Mouse (Mus musculus): ENCODE measurements around the gene Gm20388. TPM values are rescaled to one million over a fixed set of nuclear protein-coding genes. Genes with fewer than 3 reads are reported as not detected.

Gm20388 gene
- polyA plus RNA-seq, 1 experiment from 2014 or later = not detected

DNA sequence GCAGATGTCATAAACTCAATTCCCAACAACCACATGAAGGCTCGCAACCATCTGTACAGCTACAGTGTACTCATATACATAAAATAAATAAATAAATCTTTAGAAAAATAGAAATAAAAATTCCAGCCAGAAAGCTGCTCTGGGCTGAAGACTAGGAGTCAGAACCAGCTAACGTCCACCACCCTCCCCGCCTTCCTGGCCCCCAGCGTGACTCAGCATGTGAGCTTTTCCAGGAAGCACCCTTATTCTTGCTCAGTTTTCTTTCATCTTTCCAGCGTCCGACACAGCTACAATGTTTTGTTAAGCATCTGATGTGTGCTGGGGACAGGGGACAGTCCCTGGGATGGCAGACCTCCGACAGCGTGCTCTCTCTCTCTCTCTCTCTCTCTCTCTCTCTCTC is 3434.5 kb downstream of the Gm20388 start:
- ATAC-seq (ENCODE audit: low read depth) = no peak
- H3K9ac ChIP-seq = no peak overlapping the region
- no peak overlapping the region for H3K4me2 ChIP-seq
- no peaks in the 10 kb centered on the region for H3K27me3 ChIP-seq
- H3K4me1 ChIP-seq (replicated peaks) = peaks cover 74% of the 10 kb centered on the region
- WGBS (ENCODE audit: insufficient replicate concordance) = 58% methylated on average over 8 of the region's 8 CpGs
- H3K4me3 ChIP-seq (replicated peaks) = no peak overlapping the region
- peaks cover 1% of the 10 kb centered on the region; the same call in 1 of the 2 replicates for H3K36me3 ChIP-seq
- no peaks in the 10 kb centered on the region for H3K9me3 ChIP-seq (replicated peaks)
- no peak overlapping the region for H3K27ac ChIP-seq
- DNase-seq = no peak

DNA sequence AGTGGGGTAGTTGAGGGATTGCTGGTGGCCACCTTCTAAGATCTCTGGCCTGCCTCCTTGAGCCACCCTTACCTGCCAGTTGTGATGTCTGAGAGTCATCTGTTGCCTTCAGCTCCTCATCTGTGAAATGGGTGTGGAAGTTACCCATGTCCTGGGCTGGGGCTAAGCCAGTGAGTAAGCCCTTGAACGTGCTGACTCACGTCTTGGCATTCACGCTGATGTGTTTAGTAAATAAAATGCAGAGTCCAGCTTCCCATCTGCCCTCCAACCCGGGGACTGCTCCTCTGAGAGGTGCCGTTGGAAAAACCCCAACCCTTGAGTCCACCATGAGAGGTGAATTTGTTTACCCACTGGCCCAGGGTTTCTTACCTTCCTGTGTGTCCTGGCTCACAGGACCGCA is 3435.2 kb downstream of the Gm20388 start:
- no peak overlapping the region for H3K4me3 ChIP-seq (replicated peaks)
- H3K4me2 ChIP-seq = no peak overlapping the region
- peaks cover 73% of the 10 kb centered on the region for H3K4me1 ChIP-seq (replicated peaks)
- no peaks in the 10 kb centered on the region for H3K9me3 ChIP-seq (replicated peaks)
- no peaks in the 10 kb centered on the region for H3K36me3 ChIP-seq
- H3K9ac ChIP-seq = no peak overlapping the region
- WGBS (ENCODE audit: insufficient replicate concordance) = 74% methylated on average over 6 of the region's 6 CpGs
- no peak for ATAC-seq (ENCODE audit: low read depth)
- DNase-seq = no peak
- H3K27me3 ChIP-seq = no peaks in the 10 kb centered on the region
- no peak overlapping the region for H3K27ac ChIP-seq

DNA sequence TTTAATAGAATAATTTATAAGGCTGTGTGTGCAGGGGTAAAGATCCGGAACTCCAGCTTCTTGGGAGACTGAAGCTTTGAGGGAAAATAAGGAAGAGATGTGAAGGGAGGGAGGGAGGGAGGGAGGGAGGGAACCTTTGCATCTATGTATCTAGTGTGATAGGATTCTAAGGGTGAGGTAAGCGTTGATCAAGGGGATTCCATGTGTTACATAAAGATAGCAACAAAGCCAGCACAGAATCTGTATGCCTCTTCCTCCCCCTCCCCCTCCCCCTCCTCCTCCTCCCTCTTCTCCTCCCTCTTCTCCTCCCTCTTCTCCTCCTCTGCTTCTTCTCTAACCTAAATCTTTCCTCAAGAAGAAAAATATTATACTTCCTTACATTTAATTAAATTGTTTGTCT is 3436.7 kb downstream of the Gm20388 start:
- ATAC-seq (ENCODE audit: low read depth) (peak; percentile 64), DNase-seq (no peak)
- H3K9me3 ChIP-seq (replicated peaks) = no peaks in the 10 kb centered on the region
- H3K36me3 ChIP-seq = no peaks in the 10 kb centered on the region
- H3K4me2 ChIP-seq = no peak overlapping the region
- H3K27me3 ChIP-seq = peaks cover 3% of the 10 kb centered on the region
- no peak overlapping the region for H3K27ac ChIP-seq
- WGBS (ENCODE audit: insufficient replicate concordance) = 56% methylated on average over 2 of the region's 2 CpGs
- H3K9ac ChIP-seq = no peak overlapping the region
- H3K4me1 ChIP-seq (replicated peaks) = peaks cover 59% of the 10 kb centered on the region
- H3K4me3 ChIP-seq (replicated peaks) = no peak overlapping the region

DNA sequence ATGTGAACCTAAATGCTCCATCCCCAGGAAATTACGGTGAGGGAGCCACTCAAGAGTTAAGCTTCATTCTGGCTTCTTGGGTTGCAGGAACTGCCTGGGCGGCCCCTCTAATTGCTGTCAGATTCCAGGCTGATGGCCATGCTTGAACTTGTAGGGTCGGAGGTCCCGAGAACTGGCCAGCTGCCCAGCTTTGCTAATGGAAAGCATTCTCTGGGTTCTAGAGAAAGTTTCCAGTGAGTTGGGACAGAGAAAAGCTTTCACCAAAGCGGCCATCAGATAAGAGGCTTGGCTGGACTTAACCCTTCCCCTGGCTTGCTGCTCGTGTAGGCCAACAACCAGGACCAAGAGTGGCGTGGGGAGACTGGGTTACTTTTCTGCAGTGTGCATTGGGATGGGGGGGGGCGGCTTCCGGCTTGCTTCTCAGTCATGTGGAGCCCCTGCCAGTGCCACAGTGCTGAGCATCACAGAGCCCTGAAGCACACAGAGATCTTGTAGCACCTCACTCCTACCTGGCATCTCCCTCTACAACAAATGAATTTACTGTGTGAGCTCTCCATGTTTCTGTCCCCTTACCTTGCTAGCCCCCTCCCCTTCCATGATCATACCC is 3437.7 kb downstream of the Gm20388 start:
- Histone ChIP-seq H3K4me2 (no peak overlapping the region), H3K36me3 (no peaks in the 10 kb centered on the region), H3K27me3 (peaks cover 12% of the 10 kb centered on the region), H3K9ac (no peak overlapping the region), H3K9me3 (replicated peaks) (no peaks in the 10 kb centered on the region), H3K27ac (peak overlapping the region; percentile 27; the same call in 1 of the 2 replicates), H3K4me1 (replicated peaks) (peaks cover 52% of the 10 kb centered on the region), H3K4me3 (replicated peaks) (no peak overlapping the region)
- DNase-seq = no peak
- no peak for ATAC-seq (ENCODE audit: low read depth)
- 56% methylated on average over 9 of the region's 9 CpGs for WGBS (ENCODE audit: insufficient replicate concordance)

DNA sequence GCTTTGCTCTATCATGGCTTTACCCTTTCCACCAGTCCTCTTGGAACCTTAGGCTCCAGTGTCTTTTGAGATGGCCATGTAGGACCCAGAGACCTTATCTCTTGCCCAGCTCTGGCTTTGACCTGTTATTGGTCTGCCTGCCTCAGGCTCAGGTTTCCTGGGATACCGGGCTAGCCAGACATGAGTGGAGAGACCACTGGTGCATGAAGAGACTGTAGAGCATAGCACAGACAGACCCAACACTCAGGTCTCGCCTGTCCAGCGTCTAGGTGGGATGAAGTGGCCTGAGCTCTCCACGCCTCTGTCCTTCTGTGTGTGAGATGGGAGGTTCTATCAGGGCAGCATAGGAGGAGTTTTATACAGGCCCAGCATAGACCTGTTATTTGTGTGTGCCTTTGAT is 3438.4 kb downstream of the Gm20388 start:
- Histone ChIP-seq H3K4me3 (replicated peaks) (no peak overlapping the region), H3K4me1 (replicated peaks) (peaks cover 45% of the 10 kb centered on the region), H3K9me3 (replicated peaks) (no peaks in the 10 kb centered on the region), H3K4me2 (no peak overlapping the region), H3K27me3 (peaks cover 19% of the 10 kb centered on the region), H3K27ac (no peak overlapping the region), H3K9ac (no peak overlapping the region), H3K36me3 (no peaks in the 10 kb centered on the region)
- no peak for ATAC-seq (ENCODE audit: low read depth)
- WGBS (ENCODE audit: insufficient replicate concordance) = 75% methylated on average over 4 of the region's 4 CpGs
- DNase-seq = no peak

DNA sequence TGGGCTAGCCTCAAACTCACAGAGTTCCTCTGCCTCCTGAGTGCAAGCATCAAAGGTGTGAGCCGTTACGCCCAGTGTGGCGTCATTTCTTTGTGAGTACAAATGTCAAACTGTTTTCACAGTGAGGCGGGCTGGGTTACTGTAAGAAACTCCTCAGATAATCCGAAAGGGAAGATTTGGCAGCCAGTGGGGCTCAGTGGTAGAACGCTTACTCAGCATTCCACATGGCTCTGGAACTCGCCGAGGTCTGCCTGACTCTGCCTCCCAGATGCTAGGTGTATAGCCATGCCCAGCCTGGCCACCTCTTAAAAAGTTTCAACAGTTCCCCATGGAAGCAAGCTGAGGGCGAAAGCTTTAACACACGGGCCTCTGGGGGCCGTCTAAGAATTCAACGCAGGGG is 3441.5 kb downstream of the Gm20388 start:
- 71% methylated on average over 12 of the region's 12 CpGs for WGBS (ENCODE audit: insufficient replicate concordance)
- H3K9ac ChIP-seq = no peak overlapping the region
- peaks cover 39% of the 10 kb centered on the region for H3K27me3 ChIP-seq
- no peaks in the 10 kb centered on the region for H3K9me3 ChIP-seq (replicated peaks)
- no peak overlapping the region for H3K27ac ChIP-seq
- no peak overlapping the region for H3K4me2 ChIP-seq
- DNase-seq (no peak), ATAC-seq (ENCODE audit: low read depth) (no peak)
- H3K4me1 ChIP-seq (replicated peaks) = peaks cover 19% of the 10 kb centered on the region
- H3K36me3 ChIP-seq = no peaks in the 10 kb centered on the region
- H3K4me3 ChIP-seq (replicated peaks) = no peak overlapping the region

DNA sequence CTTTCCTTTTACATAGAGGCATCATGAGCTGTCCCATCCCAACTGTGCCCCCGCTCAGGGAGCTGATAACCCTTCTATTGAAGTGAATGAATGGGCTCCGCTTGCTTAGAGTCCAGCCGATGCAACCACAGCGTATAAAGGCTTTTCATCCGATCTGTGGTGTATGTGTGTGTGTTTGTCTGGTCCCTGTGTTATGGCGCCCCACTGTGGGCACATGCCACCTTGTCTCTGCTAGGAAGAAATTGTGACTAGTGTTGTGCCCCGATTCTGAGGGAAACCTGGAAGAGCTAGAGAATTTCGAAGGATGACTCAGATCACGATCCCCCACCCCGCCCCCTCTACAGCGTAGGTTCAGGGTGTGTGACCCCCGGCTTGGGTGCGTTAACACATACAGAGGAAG is 3442.1 kb downstream of the Gm20388 start:
- Histone ChIP-seq H3K4me3 (replicated peaks) (no peak overlapping the region), H3K9ac (no peak overlapping the region), H3K4me2 (no peak overlapping the region), H3K9me3 (replicated peaks) (no peaks in the 10 kb centered on the region), H3K27me3 (peaks cover 39% of the 10 kb centered on the region), H3K27ac (no peak overlapping the region), H3K4me1 (replicated peaks) (peaks cover 13% of the 10 kb centered on the region), H3K36me3 (no peaks in the 10 kb centered on the region)
- no peak for DNase-seq
- no peak for ATAC-seq (ENCODE audit: low read depth)
- WGBS (ENCODE audit: insufficient replicate concordance) = 51% methylated on average over 13 of the region's 13 CpGs

DNA sequence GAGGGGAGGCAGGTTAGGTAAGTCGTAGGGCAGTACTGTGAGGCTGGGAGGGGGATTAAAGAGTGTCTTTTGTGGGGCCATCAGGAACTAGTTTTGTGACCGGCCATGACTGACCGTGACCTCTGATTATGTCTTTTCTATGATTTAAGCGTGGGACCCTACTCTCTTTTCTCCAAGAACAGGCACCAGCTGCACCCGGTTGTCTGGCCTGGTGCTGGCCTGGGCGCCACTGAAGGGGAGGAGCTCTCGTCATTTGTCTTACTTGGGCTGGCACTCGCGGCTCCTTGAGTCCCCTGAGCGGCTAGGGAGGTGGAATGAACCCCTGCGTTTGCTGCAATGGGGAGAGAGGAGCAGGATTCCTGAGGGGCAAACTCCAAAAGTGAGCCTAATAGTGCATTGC is 3442.6 kb downstream of the Gm20388 start:
- Histone ChIP-seq H3K4me2 (no peak overlapping the region), H3K9ac (no peak overlapping the region), H3K27me3 (peaks cover 39% of the 10 kb centered on the region), H3K36me3 (no peaks in the 10 kb centered on the region), H3K9me3 (replicated peaks) (no peaks in the 10 kb centered on the region), H3K4me1 (replicated peaks) (peaks cover 8% of the 10 kb centered on the region), H3K27ac (no peak overlapping the region), H3K4me3 (replicated peaks) (no peak overlapping the region)
- 53% methylated on average over 11 of the region's 11 CpGs for WGBS (ENCODE audit: insufficient replicate concordance)
- DNase-seq (no peak), ATAC-seq (ENCODE audit: low read depth) (no peak)

DNA sequence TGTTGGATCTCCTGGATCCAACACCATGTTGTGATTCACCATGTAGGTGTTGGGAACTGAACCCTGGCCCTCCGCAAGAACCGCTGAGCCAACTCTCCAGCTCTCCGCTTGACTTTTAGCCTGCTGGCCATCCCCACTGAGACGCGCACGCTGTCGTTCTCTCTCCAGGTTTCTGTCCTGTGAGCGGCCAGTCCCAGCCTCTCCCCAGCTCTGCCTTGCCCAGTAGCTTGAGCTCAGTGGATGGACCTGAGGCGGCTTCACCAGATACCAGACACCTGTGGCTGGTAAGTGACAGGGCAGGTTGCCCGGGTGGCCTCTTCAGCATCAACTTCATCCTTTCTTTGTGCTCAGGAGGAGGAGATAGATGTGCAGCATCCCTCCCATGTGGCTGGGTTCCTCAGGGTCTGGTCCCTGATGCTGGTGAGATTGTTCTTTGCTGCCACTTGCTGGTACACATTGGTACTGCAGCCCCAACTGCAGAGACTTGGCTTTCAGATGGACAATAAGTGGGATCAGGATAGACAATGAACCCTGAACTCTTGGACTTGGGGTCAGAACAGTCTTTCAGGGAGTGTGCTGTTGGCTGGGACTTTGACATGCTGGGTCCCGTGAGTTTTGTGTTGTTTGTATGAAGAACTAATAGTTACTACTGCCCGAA is 3450.6 kb downstream of the Gm20388 start:
- WGBS (ENCODE audit: insufficient replicate concordance) = 41% methylated on average over 12 of the region's 12 CpGs

DNA sequence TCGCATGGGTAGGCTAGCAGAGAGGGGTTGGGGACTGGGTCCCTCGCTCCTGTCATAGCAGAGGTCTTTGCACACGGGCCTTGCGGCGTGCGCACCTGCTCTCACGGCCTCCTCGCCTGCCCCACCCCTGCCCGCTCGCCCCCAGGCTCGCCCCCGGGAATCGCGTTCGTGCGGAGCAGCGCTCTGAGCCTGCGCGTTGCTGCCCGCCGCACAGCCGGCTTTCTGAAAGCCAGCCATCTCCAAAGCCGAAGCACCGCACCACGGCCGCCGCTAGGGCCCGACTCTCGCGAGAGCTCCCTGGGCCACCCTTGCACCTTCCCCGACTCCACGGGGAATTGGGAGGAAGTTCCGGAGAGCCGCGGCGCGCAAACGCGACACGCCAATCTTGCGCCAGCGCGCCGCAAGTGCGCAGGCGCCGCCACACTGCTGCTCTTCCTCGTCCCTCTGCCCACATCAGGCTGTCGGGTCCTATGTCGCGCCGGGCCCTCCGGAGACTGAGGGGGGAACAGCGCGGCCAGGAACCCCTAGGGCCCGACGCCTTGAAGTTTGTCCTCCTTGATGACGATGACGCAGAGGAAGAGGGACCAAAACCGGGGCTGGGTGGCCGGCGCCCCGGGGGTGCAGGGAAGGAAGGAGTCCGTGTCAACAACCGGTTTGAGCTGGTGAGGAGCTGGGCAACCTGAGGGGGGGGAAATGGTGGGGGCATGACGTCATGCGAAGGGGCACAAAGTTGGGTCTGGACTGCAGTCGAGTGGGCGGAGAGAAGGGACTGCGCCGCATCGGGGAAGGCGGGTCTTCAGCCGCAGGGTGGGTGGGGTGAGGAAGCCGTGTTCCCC is 3463.0 kb downstream of the Gm20388 start, which contains the start of gene Tcf25:
TSS of gene Tcf25 (plus strand) at position 351 of the 836 bp plus-strand sequence.
- H3K27me3 ChIP-seq = no peaks in the 10 kb centered on the region
- H3K4me2 ChIP-seq = peak within 1 kb of the TSS; percentile 92
- H3K27ac ChIP-seq = peak within 1 kb of the TSS; percentile 93
- H3K4me3 ChIP-seq (replicated peaks) = peak within 1 kb of the TSS; percentile 87
- peak; percentile 87 for ATAC-seq (ENCODE audit: low read depth)
- peak; percentile 88 for DNase-seq
- H3K9ac ChIP-seq = peak within 1 kb of the TSS; percentile 91
- WGBS (ENCODE audit: insufficient replicate concordance) = under 1% methylated on average over 75 of the region's 75 CpGs
- H3K36me3 ChIP-seq = peaks cover 17% of the 10 kb centered on the region
- H3K4me1 ChIP-seq (replicated peaks) = peaks cover 37% of the 10 kb centered on the region
- no peaks in the 10 kb centered on the region for H3K9me3 ChIP-seq (replicated peaks)

More for the DNA sequence above, 3450.6 kb downstream of the Gm20388 start:
- ATAC-seq (ENCODE audit: low read depth) = peak; percentile 42; the same call in 1 of the 2 replicates
- Histone ChIP-seq H3K27ac (no peak overlapping the region), H3K4me3 (replicated peaks) (no peak overlapping the region), H3K4me1 (replicated peaks) (no peaks in the 10 kb centered on the region), H3K27me3 (0 out of 2 replicates have a peak, but pooled peaks cover under 1% of the 10 kb centered on the region), H3K9me3 (replicated peaks) (no peaks in the 10 kb centered on the region), H3K9ac (no peak overlapping the region), H3K36me3 (no peaks in the 10 kb centered on the region), H3K4me2 (no peak overlapping the region)
- DNase-seq = peak; percentile 23

DNA sequence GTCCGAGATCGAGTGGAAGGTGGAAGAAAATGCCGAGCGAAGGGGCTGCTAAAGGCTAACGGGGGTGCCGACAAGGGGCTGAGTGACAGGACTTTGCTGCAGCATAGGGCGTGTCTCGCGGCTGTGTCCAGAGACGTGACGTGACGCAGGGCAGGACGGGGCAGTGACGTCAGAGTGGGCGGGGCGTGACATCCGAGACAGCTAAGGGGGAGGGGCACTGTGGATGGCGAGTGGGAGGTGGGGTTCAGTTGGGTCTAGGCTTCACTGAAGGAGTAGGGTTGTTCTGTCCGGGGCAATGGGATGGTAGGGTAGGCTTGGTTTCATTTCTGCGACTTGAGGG is 3463.6 kb downstream of the Gm20388 start:
- H3K4me3 ChIP-seq (replicated peaks) = peak overlapping the region; percentile 87
- peak overlapping the region; percentile 93 for H3K27ac ChIP-seq
- WGBS (ENCODE audit: insufficient replicate concordance) = under 1% methylated on average over 20 of the region's 20 CpGs
- peak overlapping the region; percentile 91 for H3K9ac ChIP-seq
- H3K36me3 ChIP-seq = peaks cover 17% of the 10 kb centered on the region
- peak overlapping the region; percentile 92 for H3K4me2 ChIP-seq
- DNase-seq = peak; percentile 91
- no peaks in the 10 kb centered on the region for H3K27me3 ChIP-seq
- peaks cover 37% of the 10 kb centered on the region for H3K4me1 ChIP-seq (replicated peaks)
- ATAC-seq (ENCODE audit: low read depth) = peak; percentile 74
- H3K9me3 ChIP-seq (replicated peaks) = no peaks in the 10 kb centered on the region

All from liver, embryonic 13.5 days (tissue).